Mouse (Mus musculus) Patski (cell line): Measurements from ENCODE around the gene Ticam1. TPM values are rescaled to one million over a fixed set of nuclear protein-coding genes. Genes with fewer than 3 reads are reported as not detected.

Experiments
- ATAC-seq: fragments of 100-300 bp; one replicate; pipeline ENCODE4 v1.8.0; 2021
- CTCF ChIA-PET: fragments of 350-600 bp; sonication (Branson Sonifier 250); formaldehyde crosslinking; loops from one replicate; lab custom pipeline; 2022; ENCODE audit warnings: inconsistent platforms; lab: Charles Lee
- POLR2A ChIA-PET: fragments of 350-600 bp; sonication (Branson Sonifier 250); formaldehyde crosslinking; loops from one replicate; lab custom pipeline; 2022; ENCODE audit warnings: antibody characterized with exemption, inconsistent platforms; lab: Charles Lee
- DNase-seq: peaks from one replicate; pipeline ENCODE4 v3.0.0-alpha.2; 2011; ENCODE audit warnings: low read depth, low spot score
- H3K27me3 ChIP-seq: fragments of 371-371 bp; one replicate; pipeline ENCODE4 v1.5.1; 2021
- CTCF ChIP-seq: fragments of 100-300 bp; IDR thresholded peaks from one replicate; pipeline ENCODE4 v1.5.1; 2021
- in situ Hi-C: fragments of 300-500 bp; cut with MboI; formaldehyde crosslinking; loops from 3 replicates; pipeline ENCODE4 v1.11.1; 2018; ENCODE audit warnings: low pct_unique_long_range_greater_than_20kb, mixed read lengths
- polyA plus RNA-seq: library from polyadenylated mRNA; unstranded; gene quantifications from one replicate; pipeline ENCODE4 v1.2.3, GENCODE M21; 2021

Ticam1 gene
- polyA plus RNA-seq, 1 experiment from 2014 or later, result 23.9 TPM

GRCm38 (mm10) chr17:56291826-56292475 lies 15.4 kb upstream of the Ticam1 start:
- ChIA-PET CTCF (interaction anchor here (0.7 to 4.3 kb wide), 11 partner anchors 13 to 62 kb away, joined by 3 to 18 read pairs (median 5); no protein-coding TSS in a partner anchor), POLR2A (interaction anchor here (0.7 to 3.6 kb wide), 5 partner anchors 8 to 60 kb away, joined by 3 to 11 read pairs (median 5); partner anchors contain the start of genes Arrdc5 and Uhrf1)
- DNase-seq (no peak), ATAC-seq (no peak)
- in situ Hi-C loops, result no loop called here
- no peaks in the 10 kb centered on the region for H3K27me3 ChIP-seq
- no peak for TF ChIP-seq CTCF

GRCm38 (mm10) chr17:56291171-56291511 lies 14.6 kb upstream of the Ticam1 start:
- peak; percentile 89 for ATAC-seq

GRCm38 (mm10) chr17:56290388-56291170 lies 14.0 kb upstream of the Ticam1 start:
- TF ChIP-seq CTCF, result no peak
- CTCF ChIA-PET, result interaction anchor here (0.8 to 4.3 kb wide), 15 partner anchors 10 to 63 kb away, joined by 3 to 18 read pairs (median 4); partner anchors contain the start of genes Arrdc5 and Uhrf1

More at GRCm38 (mm10) chr17:56291171-56291511, 14.6 kb upstream of the Ticam1 start:
- no peaks in the 10 kb centered on the region for H3K27me3 ChIP-seq
- ChIA-PET POLR2A (interaction anchor here (0.7 to 3.6 kb wide), 8 partner anchors 9 to 245 kb away, joined by 3 to 11 read pairs (median 4); partner anchors contain the start of genes Arrdc5 and Uhrf1), CTCF (interaction anchor here (0.8 to 4.3 kb wide), 15 partner anchors 9 to 62 kb away, joined by 3 to 18 read pairs (median 4); partner anchors contain the start of genes Arrdc5 and Uhrf1)
- TF ChIP-seq CTCF, result peak; percentile 99
- in situ Hi-C loops, result no loop called here
- DNase-seq, result no peak

GRCm38 (mm10) chr17:56289371-56290331 lies 13.1 kb upstream of the Ticam1 start:
- CTCF ChIA-PET, result interaction anchor here (1.0 to 2.1 kb wide), 4 partner anchors 11 to 19 kb away, joined by 3 to 6 read pairs (median 4); no protein-coding TSS in a partner anchor
- no peak for TF ChIP-seq CTCF
- in situ Hi-C loops, result no loop called here
- DNase-seq (no peak), ATAC-seq (peak; percentile 24)
- POLR2A ChIA-PET, result interaction anchor here (0.9 to 3.6 kb wide), 4 partner anchors 9 to 22 kb away, joined by 3 to 11 read pairs (median 6); no protein-coding TSS in a partner anchor
- no peaks in the 10 kb centered on the region for H3K27me3 ChIP-seq

More at GRCm38 (mm10) chr17:56290388-56291170, 14.0 kb upstream of the Ticam1 start:
- no peaks in the 10 kb centered on the region for H3K27me3 ChIP-seq
- ATAC-seq (peak; percentile 74), DNase-seq (no peak)
- in situ Hi-C loops, result no loop called here
- POLR2A ChIA-PET, result interaction anchor here (0.7 to 3.6 kb wide), 8 partner anchors 10 to 245 kb away, joined by 3 to 11 read pairs (median 4); partner anchors contain the start of gene Arrdc5

GRCm38 (mm10) chr17:56288866-56289265 lies 12.3 kb upstream of the Ticam1 start:
- POLR2A ChIA-PET, result interaction anchor here (0.9 to 3.6 kb wide), 4 partner anchors 8 to 21 kb away, joined by 3 to 11 read pairs (median 6); no protein-coding TSS in a partner anchor
- DNase-seq, result no peak
- CTCF ChIA-PET, result interaction anchor here (2.1 kb wide), 1 partner anchor 10 kb away, joined by 4 read pairs; no protein-coding TSS in a partner anchor
- in situ Hi-C loops, result no loop called here
- no peaks in the 10 kb centered on the region for H3K27me3 ChIP-seq
- no peak for TF ChIP-seq CTCF
- no peak for ATAC-seq

GRCm38 (mm10) chr17:56287830-56288229 lies 11.2 kb upstream of the Ticam1 start:
- no peak for TF ChIP-seq CTCF
- in situ Hi-C loops, result no loop called here
- ChIA-PET CTCF (interaction anchor here (2.1 kb wide), 1 partner anchor 9 kb away, joined by 4 read pairs; no protein-coding TSS in a partner anchor), POLR2A (interaction anchor here (0.7 to 1.7 kb wide), 4 partner anchors 9 to 33 kb away, joined by 3 to 6 read pairs (median 4); no protein-coding TSS in a partner anchor)
- no peak for ATAC-seq
- DNase-seq, result no peak
- H3K27me3 ChIP-seq, result no peaks in the 10 kb centered on the region

- CTCF ChIA-PET, result interaction anchor here (0.8 kb wide), 1 partner anchor 9 kb away, joined by 4 read pairs; the partner anchor contains the start of gene Ticam1
- no peak for DNase-seq
- no peak for ATAC-seq
- in situ Hi-C loops, result no loop called here
- POLR2A ChIA-PET, result no interaction called here
- H3K27me3 ChIP-seq, result no peaks in the 10 kb centered on the region
- no peak for TF ChIP-seq CTCF
These were observed 9.4 kb upstream of the Ticam1 start for GRCm38 (mm10) chr17:56285995-56286394.

GRCm38 (mm10) chr17:56283316-56283715 lies 6.7 kb upstream of the Ticam1 start:
- ATAC-seq (no peak), DNase-seq (no peak)
- H3K27me3 ChIP-seq, result no peaks in the 10 kb centered on the region
- CTCF ChIA-PET, result no interaction called here
- in situ Hi-C loops, result no loop called here
- POLR2A ChIA-PET, result no interaction called here
- no peak for TF ChIP-seq CTCF

GRCm38 (mm10) chr17:56282802-56283201 lies 6.2 kb upstream of the Ticam1 start:
- ATAC-seq (no peak), DNase-seq (no peak)
- POLR2A ChIA-PET, result no interaction called here
- CTCF ChIA-PET, result no interaction called here
- TF ChIP-seq CTCF, result no peak
- H3K27me3 ChIP-seq, result no peaks in the 10 kb centered on the region
- in situ Hi-C loops, result no loop called here
